Mouse (Mus musculus) left cerebral cortex, postnatal 25 days (tissue): ENCODE measurements around the gene Mrm2. TPM values are rescaled to one million over a fixed set of nuclear protein-coding genes. Genes with fewer than 3 reads are reported as not detected.

Source experiments
- DNase-seq, 2 experiments: peaks; one replicate each; pipeline ENCODE4 v3.0.0; 2022; ENCODE audit warnings: low spot score in 2 of 2, mixed read lengths in 1 of 2
- intact Hi-C: fragments of 180-260 bp; cut with DNase I; formaldehyde crosslinking; loops from one replicate; pipeline ENCODE4 v1.15.1; 2025
- total RNA-seq, 2 experiments: library from RNA; stranded (reverse); gene quantifications; 2 replicates each; pipeline ENCODE4 v1.2.3; 2021

The Mrm2 gene
- total RNA-seq, 2 experiments from 2014 or later = 9.5 to 10.7 TPM

DNA sequence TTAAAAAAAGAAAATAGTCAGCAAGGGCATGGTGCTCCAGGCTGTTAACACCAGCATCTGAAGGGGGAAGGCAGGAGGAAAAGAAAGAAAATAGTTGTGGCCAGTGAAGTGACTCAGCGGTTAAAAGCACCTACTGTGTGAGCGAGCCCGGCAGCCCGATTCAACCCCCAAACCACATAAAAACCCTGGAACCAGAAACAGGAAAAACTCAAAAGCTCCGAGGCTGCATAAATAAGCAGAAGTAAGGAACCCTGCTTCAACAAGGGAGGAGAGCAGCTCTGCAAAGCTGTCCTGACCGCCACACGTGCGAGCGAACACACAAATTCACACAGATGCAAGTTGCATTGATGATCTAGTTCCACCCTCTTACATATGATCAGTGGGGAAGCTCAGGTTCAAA is 18.2 kb upstream of the Mrm2 start:
- intact Hi-C loops = loop anchor here (5.0 kb wide), 1 partner anchor 47 kb away; no protein-coding TSS in a partner anchor
- no peak for DNase-seq

- intact Hi-C loops = no loop called here
Measured at GRCm38 (mm10) chr5:140346050-140346449, 14.4 kb upstream of the Mrm2 start.

DNA sequence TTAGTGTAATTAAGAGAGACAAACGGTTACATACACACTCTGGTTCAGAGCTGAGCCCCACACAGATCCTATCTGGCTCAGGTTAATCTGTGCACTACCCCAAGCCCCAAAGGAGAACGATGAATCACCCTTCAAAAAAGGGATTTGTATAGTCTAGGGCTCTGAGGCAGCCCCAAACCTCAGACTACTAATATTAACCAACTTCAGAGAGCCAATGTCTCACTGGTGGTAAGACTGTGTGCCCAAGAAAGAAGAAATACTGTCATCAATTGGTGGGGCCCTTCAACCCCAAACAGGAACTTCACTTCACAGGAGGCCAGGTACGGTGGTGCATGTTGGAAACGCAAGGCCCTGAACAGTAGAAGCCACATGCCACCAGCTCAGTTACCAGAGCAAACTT is 13.5 kb upstream of the Mrm2 start:
- no peak for DNase-seq
- intact Hi-C loops = no loop called here

More at GRCm38 (mm10) chr5:140346050-140346449, 14.4 kb upstream of the Mrm2 start:
- DNase-seq = no peak

GRCm38 (mm10) chr5:140342880-140343279 is 11.2 kb upstream of the Mrm2 start:
- intact Hi-C loops = no loop called here
- no peak for DNase-seq

- DNase-seq = no peak
- intact Hi-C loops = no loop called here
Measured at GRCm38 (mm10) chr5:140339836-140340235, 8.1 kb upstream of the Mrm2 start.

DNA sequence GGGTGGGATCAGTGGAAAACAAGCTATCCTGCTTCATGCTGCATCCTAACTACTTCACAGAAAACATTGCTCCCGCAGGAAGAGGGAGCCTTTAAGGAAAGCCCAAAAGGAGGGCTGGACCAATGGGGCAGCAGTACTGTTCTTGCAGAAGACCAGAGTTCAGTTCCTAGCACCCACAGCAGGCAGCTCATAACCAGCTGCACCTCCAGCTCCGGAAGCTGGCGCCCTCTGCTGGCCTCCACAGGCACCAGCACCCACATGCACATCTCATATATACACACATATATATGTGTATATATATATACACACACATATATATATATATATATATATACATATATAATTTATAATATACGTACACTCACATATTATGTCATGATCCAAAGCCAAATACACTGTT is 7.1 kb upstream of the Mrm2 start:
- DNase-seq = no peak
- intact Hi-C loops = no loop called here

GRCm38 (mm10) chr5:140336680-140337079 is 5.0 kb upstream of the Mrm2 start:
- intact Hi-C loops = loop anchor here (2.0 kb wide), 1 partner anchor 498 kb away; no protein-coding TSS in a partner anchor
- peak in 1 of 2 experiments; percentile 20 for DNase-seq

- DNase-seq = no peak
- intact Hi-C loops = loop anchor here (5.0 kb wide), 1 partner anchor 84 kb away; the partner anchor contains the start of gene Eif3b
Measured at GRCm38 (mm10) chr5:140333631-140334030, 1.9 kb upstream of the Mrm2 start.

DNA sequence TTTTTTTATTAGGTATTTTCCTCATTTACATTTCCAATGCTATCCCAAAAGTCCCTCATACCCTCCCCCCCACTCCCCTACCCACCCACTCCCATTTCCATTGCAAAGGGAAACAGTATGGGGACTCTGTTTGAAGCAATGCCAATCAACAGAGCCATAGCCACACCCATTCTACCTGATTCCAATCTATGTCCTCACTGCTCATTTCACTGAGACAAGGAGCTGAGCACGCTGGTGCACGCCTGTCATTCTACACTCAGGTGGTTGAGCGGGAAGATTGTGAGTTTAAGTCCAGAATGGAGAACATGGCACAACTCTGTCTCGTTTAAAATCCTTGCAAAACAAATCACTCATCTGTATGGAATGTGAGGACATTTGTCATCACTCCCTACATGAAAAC is 821 bp upstream of the Mrm2 start:
- DNase-seq = no peak
- intact Hi-C loops = loop anchor here (5.0 kb wide), 1 partner anchor 85 kb away; the partner anchor contains the start of gene Eif3b

GRCm38 (mm10) chr5:140324058-140324457 is 7.6 kb downstream of the Mrm2 start:
- no peak for DNase-seq
- intact Hi-C loops = no loop called here

DNA sequence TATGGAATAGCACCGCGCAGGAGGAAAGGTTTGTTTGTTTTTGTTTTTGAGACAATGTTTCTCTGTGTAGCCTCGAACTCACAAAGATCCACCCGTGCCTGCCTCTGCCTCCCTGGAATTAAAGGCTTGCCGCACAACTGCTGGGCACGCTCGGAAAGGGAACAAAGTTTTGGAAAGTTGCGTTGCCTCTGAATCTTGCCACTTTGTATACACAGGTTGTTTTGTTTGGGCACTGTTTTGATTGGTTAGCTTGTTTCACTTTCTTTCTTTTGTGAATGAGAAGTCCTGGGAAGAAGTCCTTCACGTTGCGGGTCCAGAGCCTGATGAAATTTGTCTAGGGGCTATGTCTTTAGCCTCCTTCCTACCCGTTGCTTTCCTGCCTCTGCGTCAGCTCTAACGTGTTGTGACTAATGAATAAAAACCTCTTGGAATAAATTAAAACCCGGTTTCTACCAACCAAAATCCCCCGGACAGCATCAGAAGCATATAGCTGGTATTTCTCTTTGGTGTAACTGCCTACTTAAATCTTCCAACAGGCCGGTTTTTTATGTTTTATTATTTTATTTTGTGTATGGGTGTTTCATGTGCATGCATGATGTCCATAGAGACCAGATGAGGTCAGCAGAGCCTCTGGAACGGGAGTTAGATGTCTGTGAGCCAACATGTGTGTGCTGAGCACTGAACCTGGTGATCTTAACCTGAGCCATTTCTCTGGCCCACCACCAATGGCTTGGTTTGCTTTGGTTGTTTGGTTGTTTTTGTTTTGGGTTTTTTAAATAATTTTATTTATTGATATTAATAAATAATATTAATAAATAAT is 9.7 kb downstream of the Mrm2 start:
- DNase-seq = no peak
- intact Hi-C loops = no loop called here

DNA sequence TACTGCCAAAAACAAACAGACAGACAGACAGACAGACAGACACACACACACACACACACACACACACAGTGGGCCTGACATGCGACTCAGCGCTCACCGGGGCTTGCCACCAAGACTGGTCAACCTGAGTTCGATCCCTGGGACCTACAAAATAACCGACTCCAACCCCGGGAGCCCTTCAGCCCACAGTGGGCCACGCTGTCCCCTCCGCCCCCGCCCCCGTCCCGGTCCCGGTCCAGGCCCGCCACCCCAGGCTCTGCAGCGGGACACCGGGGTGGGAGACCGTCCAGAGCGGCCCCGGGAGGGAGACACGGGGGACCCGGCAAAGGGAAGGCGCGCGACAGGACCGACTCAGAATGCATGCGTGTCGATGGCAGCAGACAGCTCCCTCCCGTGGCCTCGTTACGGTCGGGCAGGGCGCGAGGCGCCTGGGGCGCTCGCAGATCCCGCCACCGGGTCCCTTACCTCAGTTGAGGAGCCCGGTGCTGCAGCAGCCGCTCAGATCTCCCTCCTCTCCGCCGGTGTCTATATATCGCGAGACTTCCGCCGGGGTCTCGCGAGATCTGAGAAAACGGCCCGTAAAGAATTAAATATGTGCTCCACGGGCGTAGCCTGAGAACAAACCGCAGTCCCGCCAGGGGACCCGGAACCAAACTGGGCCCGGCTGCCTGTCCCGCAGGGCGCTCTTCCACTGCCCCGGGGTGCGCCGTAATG is 10.5 kb downstream of the Mrm2 start, which contains the start of the genes Mad1l1 and Nudt1:
TSS of gene Mad1l1 (minus strand) at position 511 of the 714 bp plus-strand sequence.
TSS of gene Nudt1 (plus strand) at position 615 of the 714 bp plus-strand sequence.
- peak; percentile 92 to 95 for DNase-seq
- intact Hi-C loops = no loop called here

- DNase-seq = no peak
- intact Hi-C loops = no loop called here
Measured at GRCm38 (mm10) chr5:140316716-140317115, 15.0 kb downstream of the Mrm2 start.

GRCm38 (mm10) chr5:140307602-140308001 is 24.1 kb downstream of the Mrm2 start:
- intact Hi-C loops = no loop called here
- no peak for DNase-seq

DNA sequence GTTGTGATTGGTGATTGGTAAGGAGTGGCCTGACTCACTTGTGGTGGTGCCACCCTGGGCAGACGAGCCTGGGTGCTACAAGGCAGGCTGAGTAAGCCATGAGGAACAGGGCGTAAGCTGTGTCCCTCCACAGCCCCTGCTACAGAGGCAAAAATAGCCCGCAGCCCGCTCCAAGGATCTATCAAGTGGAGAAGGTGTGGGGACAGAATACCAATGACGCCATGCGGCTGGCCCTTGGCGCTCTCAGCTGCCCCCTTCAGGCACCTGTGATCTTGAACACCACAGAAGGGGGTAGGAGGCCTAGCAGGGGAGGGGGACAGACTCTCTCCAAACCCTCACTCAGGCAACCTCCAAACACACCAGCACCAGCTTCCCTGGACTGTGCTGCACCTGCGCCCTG is 25.7 kb downstream of the Mrm2 start:
- intact Hi-C loops = no loop called here
- peak in 1 of 2 experiments; percentile 27 for DNase-seq

- intact Hi-C loops = no loop called here
- no peak for DNase-seq
Measured at GRCm38 (mm10) chr5:140298291-140298690, 33.4 kb downstream of the Mrm2 start.

- intact Hi-C loops = loop anchor here (1.0 to 5.0 kb wide), 2 partner anchors 95 to 454 kb away; no protein-coding TSS in a partner anchor
- DNase-seq = peak; percentile 70 to 79
Measured at GRCm38 (mm10) chr5:140292152-140292551, 39.5 kb downstream of the Mrm2 start.

GRCm38 (mm10) chr5:140289161-140289560 is 42.5 kb downstream of the Mrm2 start:
- no peak for DNase-seq
- intact Hi-C loops = loop anchor here (5.0 kb wide), 1 partner anchor 382 kb away; the partner anchor contains the start of gene Elfn1

GRCm38 (mm10) chr5:140288287-140288686 is 43.4 kb downstream of the Mrm2 start:
- intact Hi-C loops = loop anchor here (5.0 kb wide), 1 partner anchor 381 kb away; the partner anchor contains the start of gene Elfn1
- DNase-seq = no peak

- DNase-seq = peak in 1 of 2 experiments; percentile 65
- intact Hi-C loops = loop anchor here (5.0 kb wide), 1 partner anchor 377 kb away; the partner anchor contains the start of gene Elfn1
Measured at GRCm38 (mm10) chr5:140284761-140285160, 46.9 kb downstream of the Mrm2 start.
